In genomic region chr8:48013281-48013680, GRCm38 (mm10) we compare ENCODE assay signal across 26 mouse cellular contexts.
"Had no signal": no experiment of that assay in that cellular context is flagged by ENCODE, and none has a peak within 500 bp of the region (broad histone marks: within the 10 kb centered on the region; RNA-seq: fewer than 3 reads in every experiment).

No protein-coding gene starts in this region.

- H3K4me3 ChIP-seq: gastrocnemius, adult 2 months; heart, adult 2 months; heart, embryonic 13.5 days; heart, embryonic 15.5 days; hindbrain, embryonic 10.5 days; hindbrain, embryonic 12.5 days; intestine, embryonic 15.5 days; layer of hippocampus, adult 2 months; left cerebral cortex, adult 2 months; limb, embryonic 10.5 days; limb, embryonic 12.5 days; liver, embryonic 13.5 days; liver, embryonic 15.5 days had no signal

- H3K9ac ChIP-seq: heart, embryonic 13.5 days; heart, embryonic 15.5 days; hindbrain, embryonic 12.5 days; hindbrain, embryonic 14.5 days; intestine, embryonic 15.5 days; limb, embryonic 12.5 days; liver, embryonic 13.5 days; liver, embryonic 15.5 days had no signal

- H3K4me1 ChIP-seq: heart, embryonic 13.5 days; heart, embryonic 15.5 days; hindbrain, embryonic 10.5 days; hindbrain, embryonic 12.5 days; intestine, embryonic 15.5 days; limb, embryonic 10.5 days; limb, embryonic 12.5 days; liver, embryonic 13.5 days; liver, embryonic 15.5 days had no signal

- H3K27ac ChIP-seq: gastrocnemius, adult 2 months; heart, adult 2 months; heart, embryonic 13.5 days; heart, embryonic 15.5 days; hindbrain, embryonic 10.5 days; hindbrain, embryonic 12.5 days; hindbrain, embryonic 14.5 days; intestine, embryonic 15.5 days; kidney, postnatal 0 days; layer of hippocampus, adult 2 months; left cerebral cortex, adult 2 months; limb, embryonic 10.5 days; limb, embryonic 12.5 days; liver, embryonic 13.5 days; liver, embryonic 15.5 days had no signal

- DNase-seq: gastrocnemius, adult 2 months; gastrocnemius, postnatal 10 days; gastrocnemius, postnatal 36 days; heart, adult 2 months; heart, postnatal 4 days; kidney, postnatal 25 days; kidney, postnatal 4 days; liver; liver, embryonic 13.5 days had no signal

- H3K4me2 ChIP-seq: heart, embryonic 11.5 days; heart, embryonic 13.5 days; heart, embryonic 15.5 days; hindbrain, embryonic 12.5 days; hindbrain, embryonic 14.5 days; intestine, embryonic 15.5 days; limb, embryonic 12.5 days; liver, embryonic 11.5 days; liver, embryonic 13.5 days; liver, embryonic 15.5 days had no signal

- H3K27me3 ChIP-seq: heart, embryonic 13.5 days; heart, embryonic 15.5 days; hindbrain, embryonic 12.5 days; intestine, embryonic 15.5 days; limb, embryonic 12.5 days; liver, embryonic 13.5 days; liver, embryonic 15.5 days had no signal

- H3K36me3 ChIP-seq: heart, embryonic 13.5 days; heart, embryonic 15.5 days; hindbrain, embryonic 10.5 days; hindbrain, embryonic 12.5 days; intestine, embryonic 15.5 days; limb, embryonic 10.5 days; limb, embryonic 12.5 days; liver, embryonic 13.5 days; liver, embryonic 15.5 days had no signal

- H3K9me3 ChIP-seq: heart, embryonic 13.5 days; heart, embryonic 15.5 days; hindbrain, embryonic 10.5 days; hindbrain, embryonic 12.5 days; intestine, embryonic 15.5 days; limb, embryonic 10.5 days; limb, embryonic 12.5 days; liver, embryonic 13.5 days; liver, embryonic 15.5 days had no signal

- ATAC-seq: hindbrain, embryonic 16.5 days; inflammation-experienced regulatory T-cells, adult 6 months; intestine, embryonic 15.5 days; intestine, postnatal 0 days had no signal
